Mouse (Mus musculus) Muller cell, postnatal 12 days (primary cell): ENCODE data around the gene Olfr221.

Experiments used
- DNase-seq: peaks from one replicate; pipeline ENCODE4 v3.0.0-alpha.2; 2015; ENCODE audit errors: inconsistent ontology term

Olfr221 gene

GRCm38 (mm10) chr14:52019590-52020340, 22.5 kb downstream of the Olfr221 start:
- peak; percentile 99 for DNase-seq

DNA sequence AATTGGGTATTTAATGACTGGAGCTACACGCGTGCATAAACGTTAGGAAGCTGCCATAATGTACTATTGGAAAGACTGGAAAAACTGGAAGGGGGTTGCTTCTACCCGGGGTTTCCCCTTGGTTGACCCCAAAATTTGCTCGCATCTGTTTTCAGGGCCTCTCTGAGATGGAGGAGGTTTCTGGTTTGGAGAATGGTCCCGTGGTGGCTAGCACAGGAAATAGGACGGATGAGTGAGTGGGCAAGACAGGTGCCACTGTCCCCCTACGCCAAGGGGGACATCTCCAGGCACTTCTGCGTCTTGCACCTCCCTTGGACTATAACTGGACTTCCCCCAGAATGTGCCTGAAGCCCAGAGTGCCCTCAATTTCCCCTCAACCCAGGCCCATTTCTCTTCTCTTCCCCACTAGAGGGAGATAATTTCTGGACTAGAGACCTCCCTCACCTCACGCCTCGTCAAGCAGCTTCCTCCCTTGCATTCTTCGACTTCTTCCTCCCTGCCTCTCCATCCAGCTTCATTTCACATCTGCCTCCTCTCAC, 23.1 kb downstream of the Olfr221 start:
- no peak for DNase-seq

GRCm38 (mm10) chr14:52018248-52019050, 23.8 kb downstream of the Olfr221 start:
- DNase-seq, result no peak

- no peak for DNase-seq
Observed at GRCm38 (mm10) chr14:52017662-52018061, 24.6 kb downstream of the Olfr221 start.

DNA sequence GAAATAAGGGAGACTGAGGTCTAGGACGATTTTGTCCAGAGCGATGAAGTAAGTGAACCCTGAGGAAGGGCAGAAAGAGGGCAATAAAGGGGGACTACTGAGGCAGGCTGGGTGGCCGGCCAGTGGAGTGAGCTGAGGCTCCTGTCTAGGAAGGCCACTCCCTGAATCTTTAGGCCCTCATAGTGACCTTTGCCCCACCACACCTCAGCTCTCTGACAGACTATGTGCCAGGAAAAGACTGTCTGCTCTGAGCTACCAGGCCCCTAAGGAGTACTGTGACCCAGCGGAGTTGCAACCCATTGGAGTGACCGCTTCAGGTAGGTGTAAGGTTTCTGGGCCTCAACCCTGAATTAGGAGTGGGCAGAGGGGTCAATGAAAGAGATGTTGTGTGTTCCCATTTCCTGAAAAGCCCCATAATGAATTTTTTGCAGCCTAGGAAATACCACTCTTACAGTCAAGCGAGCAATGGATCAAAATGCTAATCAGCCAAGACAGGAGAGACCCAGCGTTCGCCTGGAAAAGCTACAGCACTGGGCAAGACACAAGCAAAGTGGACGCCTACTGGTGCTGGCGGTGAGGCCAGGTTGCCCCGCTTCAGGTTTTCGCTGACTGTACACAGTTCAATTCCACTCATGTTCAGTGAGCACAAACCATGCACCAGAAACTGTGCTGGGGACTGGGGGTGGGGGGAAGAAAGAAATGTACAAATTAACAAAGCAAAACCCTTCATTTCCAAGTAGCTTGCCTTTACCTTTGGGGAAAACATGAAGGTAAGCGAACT, 25.4 kb downstream of the Olfr221 start:
- no peak for DNase-seq

GRCm38 (mm10) chr14:52015445-52016100, 26.7 kb downstream of the Olfr221 start, which contains the start of gene Tmem253:
Gene Tmem253 (plus strand): TSS chr14:52015658.
- DNase-seq, result no peak

- peak; percentile 89 for DNase-seq
Observed at GRCm38 (mm10) chr14:52014761-52015311, 27.4 kb downstream of the Olfr221 start.

GRCm38 (mm10) chr14:52014271-52014760, 27.9 kb downstream of the Olfr221 start:
- DNase-seq, result no peak

GRCm38 (mm10) chr14:52013771-52014219, 28.5 kb downstream of the Olfr221 start:
- DNase-seq, result peak; percentile 70

GRCm38 (mm10) chr14:52013021-52013610, 29.1 kb downstream of the Olfr221 start:
- DNase-seq, result no peak

- DNase-seq, result no peak
Observed at GRCm38 (mm10) chr14:52012553-52012952, 29.7 kb downstream of the Olfr221 start.

- DNase-seq, result peak; percentile 55
Observed at GRCm38 (mm10) chr14:52012085-52012484, 30.2 kb downstream of the Olfr221 start.

DNA sequence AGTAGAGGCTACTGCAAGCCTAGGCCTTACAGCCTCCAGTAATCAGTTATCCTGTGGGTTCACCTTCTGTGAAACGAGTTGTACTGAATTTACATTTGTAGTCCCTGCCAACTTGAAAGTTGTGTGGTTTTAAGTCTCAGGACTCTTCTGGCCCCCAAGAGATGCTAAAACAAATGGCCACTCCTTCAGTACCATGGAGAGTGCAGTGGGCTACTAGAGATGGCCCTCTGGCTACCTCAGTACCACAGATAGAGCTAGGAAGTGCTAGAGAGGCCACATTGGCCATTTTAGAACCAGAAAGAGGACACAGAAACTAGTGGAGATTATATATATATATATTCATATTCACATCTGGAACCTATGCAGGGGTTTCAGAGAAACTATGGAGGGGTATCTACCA, 30.6 kb downstream of the Olfr221 start:
- DNase-seq, result no peak

DNA sequence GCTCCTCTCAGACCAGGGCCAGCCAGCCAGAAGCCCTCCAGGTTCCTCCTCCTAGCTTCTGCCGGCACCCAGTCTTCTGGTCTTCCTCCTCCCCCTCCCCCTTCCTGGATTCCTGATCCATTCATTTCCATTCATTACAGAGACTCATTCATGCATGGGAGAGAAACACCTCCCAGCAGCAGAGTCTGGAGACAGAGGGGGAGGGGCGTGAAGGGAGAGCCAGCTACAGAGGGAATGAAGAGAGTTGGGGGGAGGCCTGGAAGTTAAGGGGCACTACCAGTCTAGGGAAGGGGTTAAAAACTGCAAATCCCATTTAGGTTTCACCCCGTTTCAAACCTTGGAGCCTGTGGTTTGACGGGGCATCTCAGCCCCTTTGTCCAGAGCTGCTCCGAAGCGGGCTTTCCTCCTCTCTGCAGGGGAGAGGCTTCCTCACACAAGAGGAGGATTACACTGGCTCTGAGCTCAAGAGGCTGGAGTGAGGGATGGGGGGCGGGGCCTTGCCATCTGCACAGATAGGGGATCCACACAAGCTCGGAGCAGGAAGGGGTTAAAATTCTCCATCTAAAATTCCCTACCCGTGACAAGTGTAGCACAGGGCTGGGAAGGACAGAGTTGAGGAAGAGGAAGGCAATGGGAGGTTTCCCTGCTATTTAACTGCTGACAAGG, 31.7 kb downstream of the Olfr221 start:
- DNase-seq, result peak; percentile 99

GRCm38 (mm10) chr14:52009841-52010240, 32.4 kb downstream of the Olfr221 start:
- DNase-seq, result no peak

- DNase-seq, result no peak
Observed at GRCm38 (mm10) chr14:52009361-52009760, 32.9 kb downstream of the Olfr221 start.

GRCm38 (mm10) chr14:52008321-52009203, 33.7 kb downstream of the Olfr221 start:
- peak; percentile 91 for DNase-seq

DNA sequence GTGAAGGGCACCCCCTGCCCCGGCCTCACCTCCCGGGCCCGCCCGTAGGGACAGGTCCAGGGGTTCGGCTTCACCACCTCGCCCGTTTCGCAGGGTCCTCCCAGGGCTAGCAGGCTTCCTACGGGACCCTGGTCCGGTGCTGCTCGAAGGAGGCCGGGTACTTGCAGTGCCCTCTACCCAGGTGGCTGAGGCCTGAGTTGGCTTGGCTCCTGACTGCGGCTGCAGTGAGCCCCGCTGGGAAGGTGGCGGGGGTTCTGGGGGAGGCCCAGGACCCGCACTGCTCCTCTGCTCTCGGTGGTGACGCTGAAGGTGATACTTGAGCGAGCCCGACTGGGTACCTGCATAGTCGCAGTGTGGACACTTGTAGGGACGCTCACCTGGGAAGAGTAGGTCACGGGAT, 35.5 kb downstream of the Olfr221 start:
- DNase-seq, result no peak

GRCm38 (mm10) chr14:52006241-52006640, 36.0 kb downstream of the Olfr221 start:
- no peak for DNase-seq
